Mouse (Mus musculus) thymus, postnatal 14 days (tissue): ENCODE results near the gene Gm19684.
"Not testable (repeated sequence)": the region's sequence is repeated elsewhere in the genome, so short reads cannot be mapped to it uniquely, and the experiment has no call there.

Source experiments
- DNase-seq: peaks from one replicate; pipeline ENCODE4 v3.0.0; 2021

Gene Gm19684

DNA sequence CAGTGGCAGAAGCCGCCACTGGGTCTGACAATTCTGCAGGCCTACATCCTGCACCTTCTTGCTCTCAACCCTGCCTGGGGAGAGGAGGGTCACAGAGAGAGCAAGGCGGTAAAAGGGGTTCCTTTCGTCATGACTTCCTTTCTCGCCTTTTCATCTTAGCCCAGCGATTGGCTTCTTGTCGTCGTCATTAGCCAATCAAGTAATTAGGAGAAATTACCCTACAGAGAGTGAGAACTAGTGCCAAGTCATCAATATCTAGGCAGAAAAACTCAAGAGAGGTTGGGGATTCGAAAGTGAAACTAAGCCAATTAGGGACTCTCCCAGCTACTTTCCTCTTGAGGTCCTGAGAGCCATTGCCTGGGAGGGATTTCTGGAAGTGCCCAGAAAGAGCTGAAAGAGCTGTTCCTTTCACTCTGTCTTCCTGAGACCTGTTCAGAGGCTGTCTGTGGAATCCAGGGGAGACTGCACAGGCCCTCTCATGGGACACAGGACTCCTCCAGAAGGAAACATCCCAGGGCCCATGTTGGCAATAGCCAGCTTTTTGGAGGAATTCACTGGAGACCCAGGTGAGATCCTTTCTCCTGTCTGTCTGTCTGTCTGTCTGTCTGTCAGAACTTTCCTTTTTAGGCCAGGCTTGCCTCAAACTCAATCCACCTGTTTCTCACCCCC lies at the start of gene Gm19684:
Gene Gm19684 (plus strand): TSS at position 327 of the 669 bp plus-strand sequence.
- DNase-seq = peak; percentile 84

DNA sequence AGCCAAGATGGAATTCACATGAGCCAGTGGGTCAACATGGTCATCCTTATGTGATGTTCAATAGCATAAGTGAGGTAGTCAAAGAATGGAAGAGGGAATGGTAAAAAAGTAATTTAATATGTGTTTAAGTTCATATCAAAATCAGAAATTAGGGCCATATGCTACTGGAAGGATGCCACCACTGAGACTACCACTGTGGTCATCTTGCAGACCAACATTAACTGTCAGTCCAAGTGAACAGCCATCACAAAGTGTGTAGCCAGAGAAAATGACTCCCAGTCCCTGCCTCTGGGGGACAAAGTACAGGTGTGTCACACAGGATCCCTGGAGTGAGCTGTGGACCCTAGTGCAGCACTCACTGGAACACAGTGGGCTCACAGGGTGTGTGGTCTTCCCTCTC lies 39.6 kb upstream of the Gm19684 start:
- not testable (repeated sequence) for DNase-seq

DNA sequence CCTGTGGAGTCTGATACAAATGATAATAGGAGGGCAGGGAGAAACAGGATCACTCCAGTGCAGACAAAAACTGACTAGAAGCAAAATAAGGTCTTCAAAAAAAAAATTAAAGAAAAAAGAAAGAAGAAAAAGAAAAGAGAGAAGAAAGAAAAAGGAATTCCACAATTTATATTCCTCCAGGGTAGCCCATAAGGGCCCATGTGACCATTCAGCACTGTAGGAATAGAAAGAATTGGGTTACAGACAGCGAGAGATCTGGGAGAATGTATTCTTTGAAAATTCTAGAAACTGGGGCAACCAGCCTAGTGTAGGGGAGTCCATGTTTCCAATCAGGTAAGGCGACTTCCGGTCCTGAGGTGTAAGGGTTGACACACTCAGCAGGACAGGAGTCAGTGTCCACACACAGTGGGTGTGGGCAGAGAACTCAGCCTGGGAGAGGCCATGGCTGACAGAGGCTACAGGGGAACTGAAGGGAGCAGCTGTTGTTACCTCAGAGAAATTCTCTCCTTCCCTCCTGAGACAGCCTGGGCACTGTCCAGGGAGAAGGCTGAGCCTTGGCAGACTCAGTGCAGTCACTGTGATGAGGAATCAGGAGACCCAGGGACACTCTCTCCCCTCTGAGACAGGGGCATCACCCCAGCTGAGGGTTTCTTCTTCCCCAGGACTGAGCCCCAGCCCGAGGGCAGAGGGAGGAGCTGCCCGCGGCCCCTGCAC lies 38.8 kb upstream of the Gm19684 start:
- not testable (repeated sequence) for DNase-seq

DNA sequence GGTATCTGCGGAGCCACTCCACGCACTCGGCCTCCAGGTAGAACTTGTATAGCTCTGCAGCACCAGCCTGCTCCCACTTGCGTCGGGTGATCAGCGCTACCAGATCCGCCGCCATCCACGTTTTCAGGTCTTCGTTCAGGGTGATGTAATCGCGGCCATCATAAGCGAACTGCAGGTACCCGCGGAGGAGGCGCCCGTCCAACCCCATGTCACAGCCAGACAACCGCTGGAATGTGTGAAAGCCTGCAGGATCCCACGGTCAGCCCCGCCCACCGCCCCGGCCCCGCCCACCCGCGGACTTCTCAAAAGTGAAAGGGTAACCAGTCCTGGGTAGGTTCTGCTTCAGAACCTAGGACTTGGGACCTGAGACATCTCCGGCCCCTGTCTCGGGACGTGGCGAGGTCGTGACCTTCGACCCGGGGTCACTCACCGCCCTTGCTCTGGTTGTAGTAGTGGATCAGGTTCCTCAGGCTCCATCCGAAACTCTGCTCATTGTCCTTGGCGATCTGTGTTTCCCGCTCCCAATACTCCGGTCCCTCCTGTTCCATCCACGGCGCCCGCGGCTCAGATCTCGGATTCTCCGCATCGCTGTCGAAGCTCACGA lies 38.1 kb upstream of the Gm19684 start:
- peak; percentile 48 for DNase-seq

DNA sequence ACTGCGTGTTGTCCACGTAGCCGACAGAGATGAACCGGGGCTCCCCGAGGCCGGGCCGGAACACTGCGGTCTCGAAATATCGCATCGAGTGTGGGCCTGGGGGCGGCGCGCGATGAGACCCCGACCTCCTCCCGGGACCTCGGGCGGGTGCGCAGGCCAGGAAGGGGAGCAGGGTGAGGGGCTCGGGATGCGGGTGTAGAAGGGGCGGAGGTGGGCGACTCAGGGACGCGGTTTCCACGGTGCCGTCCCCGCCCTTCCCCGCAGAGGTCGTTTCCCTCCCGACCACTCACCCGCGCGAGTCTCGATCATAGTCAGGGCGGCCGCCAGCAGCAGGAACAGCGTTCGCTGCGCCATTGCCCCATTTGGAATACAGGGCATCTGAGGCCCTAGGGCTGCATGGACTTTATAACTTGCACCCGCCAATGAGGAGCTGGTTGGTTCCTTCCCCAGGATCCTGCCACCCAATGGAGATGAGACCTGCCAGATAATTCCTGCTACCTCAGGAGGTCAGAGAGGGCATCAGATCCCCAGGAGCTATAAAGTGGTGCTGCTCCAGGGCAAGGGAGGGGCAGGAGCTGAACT lies 37.5 kb upstream of the Gm19684 start:
- DNase-seq = peak; percentile 56

DNA sequence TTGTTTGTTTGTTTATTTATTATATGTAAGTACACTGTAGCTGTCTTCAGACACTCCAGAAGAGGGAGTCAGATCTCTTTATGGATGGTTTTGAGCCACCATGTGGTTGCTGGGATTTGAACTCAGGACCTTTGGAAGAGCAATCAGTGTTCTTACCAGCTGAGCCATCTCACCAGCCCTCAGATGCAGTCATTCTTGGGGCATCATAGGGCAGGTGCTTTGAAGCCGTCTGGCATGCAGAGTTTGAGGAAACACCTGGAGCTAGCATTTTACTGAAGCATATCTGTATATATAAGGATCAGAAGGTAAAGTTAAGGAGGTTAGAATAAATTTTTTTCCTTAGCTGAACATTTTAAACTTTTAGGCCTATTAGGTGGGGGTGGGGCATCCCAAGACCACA lies 35.5 kb upstream of the Gm19684 start:
- DNase-seq = peak; percentile 83

DNA sequence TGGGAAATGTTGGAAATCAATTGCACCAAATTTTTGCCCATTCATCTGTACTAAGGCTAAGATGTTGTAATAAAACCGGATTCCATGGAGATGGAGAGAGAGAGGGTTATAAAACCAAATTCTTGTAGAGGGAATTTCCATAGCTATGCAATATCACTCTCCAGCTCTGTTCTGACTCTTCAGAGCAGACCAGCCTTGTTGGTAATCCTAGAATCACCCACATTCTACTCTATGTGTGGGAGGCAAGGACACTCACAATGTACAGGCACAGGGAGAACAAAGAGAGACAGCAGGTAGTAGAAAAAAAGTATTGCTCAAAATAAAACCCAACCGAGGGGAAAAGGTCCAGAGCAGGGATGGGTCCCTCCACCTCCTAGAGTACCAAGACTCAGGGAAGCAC lies 29.5 kb upstream of the Gm19684 start:
- DNase-seq = not testable (repeated sequence)

DNA sequence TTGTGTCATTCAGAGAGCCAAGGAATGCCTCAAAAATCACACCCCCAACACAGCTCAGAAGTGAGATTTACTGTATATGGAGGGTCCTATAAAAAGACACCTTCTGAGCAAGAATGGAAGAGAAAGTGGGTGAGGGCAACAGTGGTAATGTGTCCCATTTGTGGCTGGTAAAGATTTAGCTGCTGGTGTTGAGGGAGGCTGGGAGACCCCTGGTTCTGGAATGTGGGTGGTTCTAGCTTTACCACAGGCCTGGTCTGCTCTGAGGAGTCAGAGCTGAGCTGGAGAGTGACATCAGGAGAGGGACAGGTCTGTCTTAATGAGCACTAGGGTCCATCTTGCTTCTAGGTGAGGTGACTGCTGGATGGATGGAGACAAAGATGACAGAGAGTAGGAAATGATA lies 29.0 kb upstream of the Gm19684 start:
- DNase-seq = not testable (repeated sequence)

DNA sequence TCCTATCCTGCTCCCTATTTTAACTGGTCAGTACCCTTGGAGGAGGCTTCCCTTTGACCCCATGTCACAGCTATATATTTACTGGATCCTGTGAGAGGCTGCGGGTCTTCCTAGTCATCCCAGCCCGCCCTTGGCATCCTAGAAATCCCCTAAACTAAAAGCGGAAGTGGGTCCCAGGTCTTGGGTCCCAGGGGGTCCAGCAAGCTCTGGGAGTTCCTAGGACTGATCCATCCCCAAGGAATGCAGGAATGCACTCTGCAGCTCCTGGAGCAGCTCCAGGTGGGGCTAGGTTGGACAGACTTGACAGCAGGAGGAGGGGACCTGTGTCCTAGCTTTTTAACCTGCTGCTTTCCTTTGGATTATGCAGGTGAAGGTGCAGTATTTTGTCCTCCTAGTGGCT lies 27.5 kb upstream of the Gm19684 start:
- DNase-seq = no peak

DNA sequence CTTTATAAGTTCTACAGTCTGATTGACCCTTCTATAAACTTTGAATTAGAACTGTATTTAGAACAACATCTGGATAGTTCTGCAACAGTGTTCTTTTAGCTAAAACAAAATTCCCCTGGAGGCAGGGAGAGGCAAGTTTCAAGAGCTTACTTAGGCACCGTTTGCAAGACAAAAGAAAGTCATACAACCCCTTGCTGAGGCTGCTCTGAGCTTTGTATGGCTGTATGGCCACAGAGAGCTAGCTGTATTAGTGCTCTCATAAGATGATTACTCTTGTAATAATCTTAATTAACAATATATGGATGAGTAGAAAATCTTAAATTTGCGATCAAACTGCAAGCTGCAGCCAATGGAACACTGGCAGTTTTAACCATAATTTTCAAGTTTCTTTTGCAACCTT lies 21.9 kb upstream of the Gm19684 start:
- not testable (repeated sequence) for DNase-seq

DNA sequence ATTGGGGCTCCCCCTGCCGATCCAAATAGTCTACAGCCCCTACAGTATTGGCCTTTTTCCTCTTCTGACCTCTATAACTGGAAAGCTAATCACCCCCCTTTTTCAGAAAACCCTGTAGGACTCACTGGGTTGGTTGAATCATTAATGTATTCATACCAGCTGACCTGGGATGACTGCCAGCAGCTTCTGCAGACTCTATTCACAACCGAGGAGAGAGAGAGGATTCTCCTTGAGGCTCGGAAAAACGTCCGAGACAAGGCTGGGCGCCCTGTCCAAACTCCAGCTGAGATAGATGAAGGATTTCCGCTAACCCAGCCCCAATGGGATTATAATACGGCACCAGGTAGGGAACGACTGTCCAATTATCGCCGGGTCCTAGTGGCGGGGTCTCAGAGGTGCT lies 19.4 kb upstream of the Gm19684 start:
- not testable (repeated sequence) for DNase-seq

DNA sequence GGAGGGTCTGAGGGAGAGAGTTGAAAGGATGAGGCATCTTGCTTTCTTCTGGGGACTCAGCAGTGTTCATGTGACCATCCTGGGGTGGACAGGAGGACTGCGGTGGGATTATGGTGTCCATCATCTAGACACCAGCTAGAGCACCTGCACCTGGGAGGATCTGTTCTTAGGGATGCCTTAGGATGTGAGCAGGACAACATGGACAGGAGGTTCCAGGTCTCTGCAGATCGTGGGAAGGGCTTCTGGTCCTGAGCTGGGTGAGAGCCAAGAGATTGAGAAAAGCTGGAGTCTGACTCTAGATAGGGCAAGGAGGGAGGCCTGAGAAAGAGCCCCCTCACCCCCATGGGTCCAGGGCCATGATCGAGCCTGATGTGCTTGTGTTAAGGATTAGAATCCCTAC lies 11.3 kb upstream of the Gm19684 start:
- DNase-seq = not testable (repeated sequence)

DNA sequence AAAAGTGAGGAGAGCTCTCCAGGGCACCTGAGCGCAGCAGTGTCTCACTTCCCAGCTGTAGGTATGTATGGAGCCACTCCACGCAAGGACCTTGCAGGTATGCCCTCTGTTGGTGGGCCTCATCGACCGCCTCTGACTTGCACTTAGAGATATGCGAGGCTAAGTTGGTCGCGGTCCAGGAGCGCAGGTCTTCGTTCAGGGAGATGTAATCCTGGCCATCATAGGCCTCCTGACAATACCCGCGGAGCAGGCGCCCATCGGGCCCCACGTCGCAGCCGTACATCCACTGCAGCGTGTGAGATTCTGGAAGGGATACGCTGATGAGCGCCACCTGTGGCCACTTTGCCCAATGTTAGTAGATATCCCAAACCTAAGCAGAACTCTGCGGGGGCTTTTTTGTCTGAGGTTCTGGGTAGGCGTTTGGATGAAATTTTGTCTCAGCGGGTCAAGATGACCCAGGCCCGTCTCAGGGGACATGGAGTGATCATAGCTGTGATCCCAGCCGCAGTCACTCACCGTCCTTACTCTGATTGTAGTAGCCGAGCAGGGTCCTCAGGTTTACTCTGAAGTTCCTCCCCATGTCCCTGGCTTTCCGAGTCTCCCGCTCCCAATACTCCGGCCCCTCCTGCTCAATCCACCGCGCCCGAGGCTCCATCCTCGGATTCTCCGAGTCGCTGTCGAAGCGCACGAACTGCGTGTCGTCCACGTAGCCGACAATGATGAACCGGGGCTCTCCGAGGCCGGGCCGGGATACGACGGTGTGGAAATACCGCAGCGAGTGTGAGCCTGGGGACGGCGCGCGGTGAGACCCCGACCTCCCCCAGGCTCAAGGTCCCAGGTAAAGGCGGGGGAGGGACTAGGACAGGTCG lies 10.6 kb upstream of the Gm19684 start:
- DNase-seq = peak; percentile 60

DNA sequence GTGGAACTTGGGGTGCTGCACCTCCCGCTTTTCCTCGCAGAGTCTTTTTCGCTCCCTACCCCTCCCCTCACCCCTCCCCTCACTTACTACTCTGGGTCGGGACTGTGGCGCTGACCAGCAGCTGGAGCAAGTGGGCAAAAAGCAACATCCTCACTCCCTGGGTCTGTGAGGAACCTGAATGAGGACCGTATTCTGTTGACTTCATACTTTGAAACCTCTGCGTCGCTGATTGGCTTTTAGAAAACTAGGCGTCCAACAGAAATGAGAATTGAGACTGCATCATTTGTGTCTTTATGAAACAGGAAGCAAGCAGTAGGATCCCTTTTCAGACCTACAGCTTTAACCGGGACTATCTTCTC lies 10.0 kb upstream of the Gm19684 start:
- DNase-seq = peak; percentile 74

DNA sequence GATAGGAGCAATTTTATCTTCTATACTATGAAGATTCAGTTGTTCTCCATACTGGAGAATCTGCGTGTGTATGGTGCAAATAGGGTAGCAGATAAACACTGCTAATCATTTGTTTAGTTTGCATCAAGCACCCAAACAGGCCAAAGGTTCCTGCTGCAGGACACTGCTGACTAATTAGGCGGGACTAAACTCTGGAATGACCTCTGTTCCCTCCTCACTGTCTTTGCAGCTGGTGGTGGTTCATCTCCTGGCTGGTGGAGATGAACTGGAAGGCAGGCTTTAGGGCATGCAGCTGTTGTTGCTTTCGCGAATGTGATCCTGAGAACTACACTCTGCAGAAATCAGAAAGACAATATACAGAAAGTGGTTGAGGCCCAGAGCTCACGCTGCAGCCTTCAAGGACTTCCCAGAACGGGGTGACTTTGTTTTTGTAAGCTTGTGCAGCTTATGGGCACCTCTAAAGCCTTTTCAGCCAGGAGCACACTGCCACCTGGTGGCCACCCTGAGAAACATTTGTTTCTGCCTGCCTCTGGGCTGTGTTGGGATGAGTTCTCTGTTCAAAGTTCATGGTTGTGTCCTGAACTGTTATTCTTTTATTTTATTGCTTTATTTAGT lies 7.4 kb upstream of the Gm19684 start:
- peak; percentile 70 for DNase-seq

DNA sequence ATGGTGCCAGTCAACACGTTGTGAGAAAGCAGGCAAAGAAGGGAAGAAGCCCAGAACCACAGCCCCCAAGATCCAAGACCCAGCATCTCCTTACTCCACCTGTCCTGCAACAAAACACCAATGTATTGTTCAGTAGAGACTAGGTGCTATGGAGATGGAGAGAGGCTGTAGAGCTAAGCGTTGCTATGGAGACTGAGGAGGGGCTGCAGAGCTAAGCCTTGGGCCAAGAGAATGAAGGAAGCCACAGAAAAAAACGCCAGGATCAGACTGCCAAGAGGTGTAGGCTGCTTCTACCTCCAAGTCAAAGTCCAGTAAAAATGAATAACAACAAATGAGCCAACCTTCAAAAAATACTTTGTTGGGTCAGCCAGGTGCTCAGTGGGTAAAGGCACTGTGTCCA lies 4.9 kb upstream of the Gm19684 start:
- DNase-seq = not testable (repeated sequence)

DNA sequence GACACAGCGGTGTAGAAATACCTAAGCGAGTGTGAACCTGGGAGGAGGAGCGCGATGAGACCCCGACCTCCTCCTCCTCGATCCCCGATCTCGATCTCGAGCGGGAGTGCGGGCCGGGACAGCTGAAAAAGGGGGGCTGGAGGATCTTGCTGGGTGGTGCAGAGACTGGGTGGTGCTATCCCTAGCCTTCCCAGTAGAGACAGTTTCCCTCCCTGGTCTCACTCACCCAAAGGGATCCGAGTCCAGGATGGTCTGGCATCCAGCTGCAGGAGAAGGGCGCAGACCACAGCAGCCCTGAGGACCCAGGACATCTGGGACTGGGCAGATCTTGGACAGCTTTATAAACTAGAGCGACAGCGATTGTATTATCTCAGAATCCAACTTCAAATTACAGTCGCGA lies 639 bp upstream of the Gm19684 start:
- not testable (repeated sequence) for DNase-seq

DNA sequence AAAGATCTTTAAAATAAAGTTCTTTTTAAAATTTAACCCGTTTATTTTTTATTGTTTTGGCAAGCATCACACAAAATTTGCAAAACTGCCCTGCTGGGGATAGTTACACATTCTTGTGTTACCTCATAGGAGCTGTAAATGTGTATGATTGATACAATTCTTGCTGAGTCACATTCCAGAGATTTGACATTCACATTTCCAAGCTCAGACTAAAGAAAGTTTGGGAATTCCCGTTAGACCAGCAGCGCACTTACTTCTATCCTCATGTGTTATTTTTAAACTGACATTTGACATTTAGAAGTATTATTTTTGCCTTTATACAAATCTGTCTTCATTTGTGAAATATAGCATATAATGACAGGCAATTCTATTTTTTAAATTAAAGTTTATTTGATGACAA lies 2.6 kb downstream of the Gm19684 start:
- DNase-seq = not testable (repeated sequence)

DNA sequence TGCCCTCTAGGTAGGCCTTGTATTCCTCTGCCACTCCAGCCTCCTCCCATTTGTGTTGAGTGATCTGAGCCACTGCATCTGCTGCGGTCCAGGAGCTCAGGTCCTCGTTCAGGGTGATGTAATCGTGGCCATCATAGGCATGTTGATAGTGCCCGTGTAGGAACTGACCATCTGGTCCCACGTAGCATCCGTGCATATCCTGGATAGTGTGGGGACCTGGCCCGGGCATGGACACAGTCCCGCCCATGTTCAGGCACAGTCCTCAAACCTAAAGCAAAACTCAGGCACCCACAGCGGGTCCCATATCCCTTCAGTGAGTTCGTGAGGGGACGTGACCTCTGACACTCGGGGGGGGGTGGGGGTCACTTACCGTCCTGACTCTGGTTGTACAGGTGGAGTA lies 7.0 kb downstream of the Gm19684 start:
- DNase-seq = not testable (repeated sequence)

DNA sequence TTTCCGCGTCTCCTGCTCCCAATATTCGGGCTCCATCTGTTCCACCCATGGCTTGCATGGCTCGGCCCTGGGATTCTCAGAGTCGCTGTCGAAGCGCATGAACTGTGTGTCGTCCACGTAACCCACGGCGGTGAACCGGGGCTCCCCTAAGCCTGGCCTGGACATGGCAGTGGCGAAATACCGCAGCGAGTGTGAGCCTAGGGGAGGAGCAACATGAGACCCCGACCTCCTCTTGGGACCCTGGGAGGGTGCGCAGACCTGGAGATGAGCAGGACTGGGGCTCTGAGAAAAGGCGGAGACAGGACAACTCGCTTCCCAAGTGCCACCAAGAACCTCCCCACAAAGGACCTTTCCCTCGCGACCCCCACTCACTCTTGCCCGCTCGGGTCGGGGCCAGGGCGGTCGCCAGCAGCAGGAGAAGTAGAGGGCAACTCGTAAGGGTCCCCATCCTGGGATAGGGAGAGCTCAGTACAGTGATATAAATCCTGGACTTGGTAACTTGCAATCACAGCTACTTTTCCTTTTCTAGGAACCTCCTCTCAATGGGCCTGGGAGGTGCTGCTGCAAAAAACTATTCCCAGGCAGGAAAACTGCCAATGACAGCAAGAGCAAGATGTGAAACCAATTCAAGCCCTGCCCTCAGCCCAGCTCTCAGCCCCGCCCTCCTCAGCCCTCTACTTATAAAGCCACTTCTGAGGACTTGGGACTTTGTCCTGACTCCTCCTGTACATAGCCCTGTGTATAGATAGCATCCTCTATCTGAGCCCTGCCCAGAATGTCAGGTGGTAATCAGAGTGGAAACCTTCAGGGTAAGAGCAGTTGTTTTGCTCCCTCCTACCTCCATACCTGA lies 7.7 kb downstream of the Gm19684 start, which contains the start of gene Gm7030:
Gene Gm7030 (minus strand): TSS at position 458 of the 850 bp plus-strand sequence.
- DNase-seq = peak; percentile 49
